Mouse (Mus musculus): ENCODE results near the gene Zic1. TPM values are rescaled to one million over a fixed set of nuclear protein-coding genes. Genes with fewer than 3 reads are reported as not detected.

Gene Zic1
- total RNA-seq, 4 experiments from 2014 or later, result 13.6 to 36.2 (median 24.1) TPM

- no peak for DNase-seq (ENCODE audit: low spot score in 2 of 2)
Measured at GRCm38 (mm10) chr9:91384693-91385560, 19.3 kb upstream of the Zic1 start.

GRCm38 (mm10) chr9:91384136-91384500, 18.5 kb upstream of the Zic1 start:
- no peak for DNase-seq (ENCODE audit: low spot score in 2 of 2)

- DNase-seq (ENCODE audit: low spot score in 2 of 2), result no peak
Measured at GRCm38 (mm10) chr9:91383441-91384135, 18.0 kb upstream of the Zic1 start.

- DNase-seq (ENCODE audit: low spot score in 2 of 2), result no peak
Measured at GRCm38 (mm10) chr9:91382471-91383255, 17.1 kb upstream of the Zic1 start.

- no peak for DNase-seq (ENCODE audit: low spot score in 2 of 2)
Measured at GRCm38 (mm10) chr9:91382111-91382379, 16.4 kb upstream of the Zic1 start.

GRCm38 (mm10) chr9:91381284-91382110, 15.9 kb upstream of the Zic1 start:
- DNase-seq (ENCODE audit: low spot score in 2 of 2), result no peak

- DNase-seq (ENCODE audit: low spot score in 2 of 2), result no peak
Measured at GRCm38 (mm10) chr9:91380458-91380914, 14.9 kb upstream of the Zic1 start.

- no peak for DNase-seq (ENCODE audit: low spot score in 2 of 2)
Measured at GRCm38 (mm10) chr9:91379781-91380457, 14.3 kb upstream of the Zic1 start.

GRCm38 (mm10) chr9:91379300-91379635, 13.7 kb upstream of the Zic1 start:
- no peak for DNase-seq (ENCODE audit: low spot score in 2 of 2)

GRCm38 (mm10) chr9:91378411-91379299, 13.0 kb upstream of the Zic1 start:
- DNase-seq (ENCODE audit: low spot score in 2 of 2), result no peak

GRCm38 (mm10) chr9:91377873-91378150, 12.2 kb upstream of the Zic1 start:
- no peak for DNase-seq (ENCODE audit: low spot score in 2 of 2)

GRCm38 (mm10) chr9:91377036-91377872, 11.6 kb upstream of the Zic1 start:
- no peak for DNase-seq (ENCODE audit: low spot score in 2 of 2)

- DNase-seq (ENCODE audit: low spot score in 2 of 2), result no peak
Measured at GRCm38 (mm10) chr9:91374665-91375064, 9.1 kb upstream of the Zic1 start.

- DNase-seq (ENCODE audit: low spot score in 2 of 2), result no peak
Measured at GRCm38 (mm10) chr9:91373811-91374575, 8.4 kb upstream of the Zic1 start.

GRCm38 (mm10) chr9:91371608-91372007, 6.0 kb upstream of the Zic1 start:
- no peak for DNase-seq (ENCODE audit: low spot score in 2 of 2)

GRCm38 (mm10) chr9:91371011-91371410, 5.4 kb upstream of the Zic1 start:
- no peak for DNase-seq (ENCODE audit: low spot score in 2 of 2)

GRCm38 (mm10) chr9:91370191-91370708, 4.6 kb upstream of the Zic1 start:
- no peak for DNase-seq (ENCODE audit: low spot score in 2 of 2)

Measured in left cerebral cortex, adult 8-10 months (tissue).